Mouse (Mus musculus) heart, adult 2 months (tissue): ENCODE measurements around the gene Helb. TPM values are rescaled to one million over a fixed set of nuclear protein-coding genes. Genes with fewer than 3 reads are reported as not detected.

ENCODE experiments used
- DNase-seq, 2 experiments: peaks; one replicate each; pipeline ENCODE4 v3.0.0; 2021
- H3K27ac ChIP-seq: fragments of 200-600 bp; 2 replicates; pipeline ENCODE4 v1.8.1; 2022
- H3K27me3 ChIP-seq: fragments of 200-500 bp; 2 replicates; pipeline ENCODE4 v1.6.1; 2012; ENCODE audit warnings: mild to moderate bottlenecking, low read length, inconsistent platforms, mixed read lengths; ENCODE audit not compliant: control insufficient read depth, insufficient read depth
- H3K36me3 ChIP-seq: fragments of 200-500 bp; 2 replicates; pipeline ENCODE4 v1.6.1; 2012; ENCODE audit warnings: low read length, inconsistent platforms; ENCODE audit not compliant: control insufficient read depth, insufficient read depth
- H3K4me1 ChIP-seq: fragments of 200-500 bp; 2 replicates; pipeline ENCODE4 v1.6.1; 2011; ENCODE audit warnings: low read length; ENCODE audit not compliant: control insufficient read depth, insufficient read depth
- H3K4me3 ChIP-seq: fragments of 200-600 bp; 2 replicates; pipeline ENCODE4 v1.8.1; 2022
- H3K79me2 ChIP-seq: fragments of 200-500 bp; replicated peaks from 2 replicates; pipeline ENCODE4 v1.6.1; 2012; ENCODE audit warnings: mild to moderate bottlenecking, inconsistent platforms, low read length, moderate library complexity, mixed read lengths; ENCODE audit not compliant: control insufficient read depth, insufficient read depth
- H3K9ac ChIP-seq: fragments of 200-500 bp; 2 replicates; pipeline ENCODE4 v1.6.1; 2012; ENCODE audit warnings: low read depth, mild to moderate bottlenecking, control low read depth, inconsistent platforms, low read length, mixed read lengths
- CTCF ChIP-seq: fragments of 200-600 bp; IDR thresholded peaks from 2 replicates; pipeline ENCODE4 v1.8.1; 2022; ENCODE audit warnings: antibody characterized with exemption, mild to moderate bottlenecking, moderate library complexity
- EP300 ChIP-seq: fragments of 200-500 bp; IDR thresholded peaks from 2 replicates; pipeline ENCODE4 v1.6.1; 2011; ENCODE audit warnings: low read depth, low read length, control low read depth; ENCODE audit not compliant: insufficient read depth
- POLR2A ChIP-seq: fragments of 200-500 bp; IDR thresholded peaks from 2 replicates; pipeline ENCODE4 v1.6.1; 2011; ENCODE audit warnings: mild to moderate bottlenecking, low read depth, low read length, control low read depth; ENCODE audit not compliant: insufficient read depth
- WGBS: fragments of 180-500 bp; shearing (Covaris S2); methylation state at CpG from one replicate; pipeline ENCODE4 v1.1.7; 2018; 5-methylcytosine and 5-hydroxymethylcytosine counted together
- intact Hi-C: fragments of 180-260 bp; cut with DNase I; formaldehyde crosslinking; loops from one replicate; pipeline ENCODE4 v1.15.1; 2025
- polyA plus RNA-seq: library from polyadenylated mRNA; depleted of rRNA; stranded (reverse); fragments of >200 nt; gene quantifications from 2 replicates; pipeline ENCODE4 v1.2.3, GENCODE M21; 2012
- total RNA-seq, 2 experiments: library from RNA; stranded (reverse); gene quantifications; 2 replicates each; pipeline ENCODE4 v1.2.3; 2021

Helb gene
- total and polyA plus RNA-seq, 3 experiments, result 3.7 to 11.0 (median 7.7) TPM

- Histone ChIP-seq H3K4me3 (no peak overlapping the region), H3K79me2 (no peaks in the 10 kb centered on the region), H3K9ac (no peak overlapping the region), H3K27me3 (no peaks in the 10 kb centered on the region), H3K36me3 (no peaks in the 10 kb centered on the region), H3K27ac (no peak overlapping the region), H3K4me1 (no peaks in the 10 kb centered on the region)
- DNase-seq, result no peak
- intact Hi-C loops, result no loop called here
- 48% methylated on average over 4 of the region's 4 CpGs for WGBS
- no peak for TF ChIP-seq EP300
- TF ChIP-seq POLR2A, result no peak
- TF ChIP-seq CTCF, result no peak
Observed at GRCm38 (mm10) chr10:120140193-120140592, 27.4 kb upstream of the Helb start.

- Histone ChIP-seq H3K27me3 (no peaks in the 10 kb centered on the region), H3K79me2 (no peaks in the 10 kb centered on the region), H3K36me3 (no peaks in the 10 kb centered on the region), H3K27ac (no peak overlapping the region), H3K4me3 (no peak overlapping the region), H3K9ac (no peak overlapping the region), H3K4me1 (no peaks in the 10 kb centered on the region)
- intact Hi-C loops, result no loop called here
- TF ChIP-seq EP300, result no peak
- no peak for TF ChIP-seq POLR2A
- TF ChIP-seq CTCF, result no peak
- 65% methylated on average over 12 of the region's 12 CpGs for WGBS
- DNase-seq, result no peak
Observed at GRCm38 (mm10) chr10:120136020-120136562, 23.3 kb upstream of the Helb start.

- TF ChIP-seq CTCF, result no peak
- TF ChIP-seq POLR2A, result no peak
- TF ChIP-seq EP300, result no peak
- intact Hi-C loops, result no loop called here
- Histone ChIP-seq H3K4me3 (no peak overlapping the region), H3K4me1 (no peaks in the 10 kb centered on the region), H3K9ac (no peak overlapping the region), H3K27ac (no peak overlapping the region), H3K27me3 (no peaks in the 10 kb centered on the region), H3K36me3 (no peaks in the 10 kb centered on the region), H3K79me2 (no peaks in the 10 kb centered on the region)
- DNase-seq, result no peak
- 52% methylated on average over 11 of the region's 11 CpGs for whole genome bisulfite sequencing
Observed at GRCm38 (mm10) chr10:120133697-120134096, 20.9 kb upstream of the Helb start.

- Histone ChIP-seq H3K4me3 (no peak overlapping the region), H3K79me2 (no peaks in the 10 kb centered on the region), H3K27me3 (peaks cover 2% of the 10 kb centered on the region; the same call in 1 of the 2 replicates), H3K4me1 (no peaks in the 10 kb centered on the region), H3K27ac (no peak overlapping the region), H3K36me3 (no peaks in the 10 kb centered on the region), H3K9ac (no peak overlapping the region)
- TF ChIP-seq POLR2A, result no peak
- TF ChIP-seq CTCF, result peak; percentile 71
- intact Hi-C loops, result no loop called here
- DNase-seq, result peak in 1 of 2 experiments; percentile 13
- 62% methylated on average over 16 of the region's 16 CpGs for WGBS
Observed at GRCm38 (mm10) chr10:120130621-120131020, 17.8 kb upstream of the Helb start.

DNA sequence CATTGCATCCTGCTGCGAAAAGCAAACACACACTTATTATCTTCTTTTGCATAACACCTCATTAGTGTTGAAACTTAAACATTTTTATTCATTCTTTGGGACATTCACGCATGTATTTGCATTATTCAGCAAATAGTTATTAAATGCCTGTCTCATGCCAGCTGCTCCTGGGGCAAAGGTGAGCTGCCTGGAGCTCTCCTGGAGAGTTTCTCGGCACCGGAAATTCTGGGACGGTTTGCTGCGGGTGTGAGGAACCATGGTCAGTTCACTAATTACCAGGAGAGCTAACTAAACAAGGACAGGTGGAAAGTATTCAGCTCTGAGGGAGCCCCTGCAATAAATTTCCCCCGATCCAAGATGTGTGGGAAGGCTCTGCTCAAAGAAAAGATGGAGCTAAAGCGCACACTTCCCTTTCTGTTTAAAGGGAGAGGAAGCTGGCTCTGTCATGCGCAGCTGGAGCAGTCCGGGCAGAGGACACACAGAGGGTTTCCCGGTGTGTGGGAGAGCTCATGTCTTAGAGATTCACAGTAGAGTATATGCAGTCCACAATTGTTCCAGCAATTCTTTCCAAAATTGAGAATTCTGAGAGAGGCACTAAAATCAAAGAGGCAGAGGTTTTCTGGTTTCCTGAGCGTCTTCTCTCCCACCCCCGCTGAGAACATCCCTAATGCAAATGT lies 16.0 kb upstream of the Helb start:
- no peak overlapping the region for H3K27ac ChIP-seq
- H3K4me3 ChIP-seq, result no peak overlapping the region
- H3K36me3 ChIP-seq, result no peaks in the 10 kb centered on the region
- H3K79me2 ChIP-seq, result no peaks in the 10 kb centered on the region
- peaks cover 2% of the 10 kb centered on the region; the same call in 1 of the 2 replicates for H3K27me3 ChIP-seq
- intact Hi-C loops, result loop anchor here (5.0 kb wide), 2 partner anchors 241 to 481 kb away; no protein-coding TSS in a partner anchor
- no peak for DNase-seq
- no peak for TF ChIP-seq CTCF
- no peak for TF ChIP-seq EP300
- no peak for TF ChIP-seq POLR2A
- no peaks in the 10 kb centered on the region; the same call in 1 of the 2 replicates for H3K4me1 ChIP-seq
- H3K9ac ChIP-seq, result no peak overlapping the region
- 28% methylated on average over 13 of the region's 13 CpGs for WGBS

DNA sequence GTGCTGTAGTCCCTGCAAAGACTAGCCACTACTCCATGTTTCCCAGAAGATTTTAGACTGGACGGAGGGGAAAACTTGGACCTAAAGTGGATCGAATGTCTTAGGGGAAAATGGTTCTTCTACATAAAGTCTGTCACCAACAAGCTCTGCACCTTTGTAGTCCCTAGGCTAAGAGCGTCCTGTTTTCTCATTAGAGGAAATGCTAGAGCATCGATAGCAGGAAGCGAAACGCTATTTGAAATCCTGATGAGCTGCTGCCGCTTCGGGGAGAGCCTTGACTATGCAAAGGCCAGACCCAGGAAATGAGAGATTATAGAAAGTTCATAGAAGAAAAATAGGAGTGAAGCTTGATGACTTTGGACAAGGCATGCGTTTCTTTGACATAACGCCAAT lies 12.7 kb upstream of the Helb start:
- no peak for DNase-seq
- TF ChIP-seq CTCF, result no peak
- TF ChIP-seq EP300, result no peak
- no peak for TF ChIP-seq POLR2A
- Histone ChIP-seq H3K4me1 (no peaks in the 10 kb centered on the region; the same call in 1 of the 2 replicates), H3K27me3 (peaks cover 2% of the 10 kb centered on the region; the same call in 1 of the 2 replicates), H3K79me2 (no peaks in the 10 kb centered on the region), H3K36me3 (no peaks in the 10 kb centered on the region), H3K9ac (no peak overlapping the region), H3K27ac (no peak overlapping the region), H3K4me3 (no peak overlapping the region)
- 49% methylated on average over 10 of the region's 10 CpGs for WGBS
- intact Hi-C loops, result loop anchor here (1.0 to 5.0 kb wide), 4 partner anchors 61 to 478 kb away; no protein-coding TSS in a partner anchor
